Comparison of ENCODE assay signal across 11 mouse cellular contexts in genomic region chr1:164428644-164429043, GRCm38 (mm10).
"Had no signal": no experiment of that assay in that cellular context is flagged by ENCODE, and none has a peak within 500 bp of the region (broad histone marks: within the 10 kb centered on the region; RNA-seq: fewer than 3 reads in every experiment).

No protein-coding gene starts in this region.

- DNase-seq: kidney, postnatal 10 days; kidney, postnatal 4 days; lung, adult 18-20 months; right cerebral cortex, adult 18-20 months; right cerebral cortex, postnatal 25 days; thymus, postnatal 36 days had no signal

- H3K4me2 ChIP-seq: midbrain, embryonic 13.5 days; neural tube, embryonic 15.5 days had no signal

- H3K9me3 ChIP-seq: midbrain, embryonic 13.5 days; neural tube, embryonic 15.5 days had no signal

- H3K27me3 ChIP-seq: midbrain, embryonic 13.5 days; neural tube, embryonic 15.5 days had no signal

- H3K9ac ChIP-seq: liver, embryonic 14.5 days; midbrain, embryonic 13.5 days; neural tube, embryonic 15.5 days had no signal

- ATAC-seq: midbrain, embryonic 13.5 days had no signal

- H3K4me3 ChIP-seq: left cerebral cortex, adult 2 months; midbrain, embryonic 13.5 days; myocyte; neural tube, embryonic 15.5 days had no signal

- H3K36me3 ChIP-seq: midbrain, embryonic 13.5 days; neural tube, embryonic 15.5 days had no signal

- H3K27ac ChIP-seq: left cerebral cortex, adult 2 months; liver, embryonic 14.5 days; midbrain, embryonic 13.5 days; neural tube, embryonic 15.5 days had no signal

- H3K4me1 ChIP-seq: midbrain, embryonic 13.5 days; neural tube, embryonic 15.5 days had no signal
